Mouse (Mus musculus) heart, embryonic 10.5 days (tissue): Measurements from ENCODE around the gene Degs2. TPM values are rescaled to one million over a fixed set of nuclear protein-coding genes. Genes with fewer than 3 reads are reported as not detected.

Source experiments
- DNase-seq: peaks from one replicate; pipeline ENCODE4 v3.0.0-alpha.2; 2017; ENCODE audit warnings: low spot score
- H3K27ac ChIP-seq: fragments of 300-500 bp; sonication (generic); 2 replicates; pipeline ENCODE4 v1.5.1; 2016; ENCODE audit warnings: mild to moderate bottlenecking
- H3K27me3 ChIP-seq: fragments of 300-500 bp; sonication (generic); 2 replicates; pipeline ENCODE4 v1.6.1; 2016; ENCODE audit warnings: mild to moderate bottlenecking; ENCODE audit not compliant: poor library complexity, insufficient read depth, severe bottlenecking
- H3K36me3 ChIP-seq: fragments of 300-500 bp; sonication (generic); 2 replicates; pipeline ENCODE4 v1.6.1; 2016; ENCODE audit warnings: mild to moderate bottlenecking, moderate library complexity
- H3K4me1 ChIP-seq: fragments of 300-500 bp; sonication (generic); 2 replicates; pipeline ENCODE4 v1.6.1; 2016; ENCODE audit warnings: mild to moderate bottlenecking
- H3K4me3 ChIP-seq: fragments of 300-500 bp; sonication (generic); 2 replicates; pipeline ENCODE4 v1.5.1; 2016; ENCODE audit warnings: mild to moderate bottlenecking, moderate library complexity
- H3K9me3 ChIP-seq: fragments of 300-500 bp; sonication (generic); 2 replicates; pipeline ENCODE4 v1.6.1; 2016; ENCODE audit warnings: mild to moderate bottlenecking, moderate library complexity
- WGBS: fragments of 180-500 bp; shearing (Covaris S2); methylation state at CpG from one replicate; pipeline ENCODE4 v1.1.7; 2016; 5-methylcytosine and 5-hydroxymethylcytosine counted together
- polyA plus RNA-seq: library from polyadenylated mRNA; unstranded; fragments of >200 nt; fragmentation: Nextera tagmentation; extraction: Ambion mirVana; gene quantifications from 2 replicates; pipeline ENCODE4 v1.2.1, GENCODE M21; 2016

The Degs2 gene
- polyA plus RNA-seq, 1 experiment from 2014 or later, result 0.94 TPM

- Histone ChIP-seq H3K4me3 (no peak overlapping the region), H3K9me3 (no peaks in the 10 kb centered on the region), H3K27me3 (no peaks in the 10 kb centered on the region), H3K36me3 (peaks cover 75% of the 10 kb centered on the region), H3K4me1 (peaks cover 17% of the 10 kb centered on the region; the same call in 1 of the 2 replicates), H3K27ac (no peak overlapping the region)
- DNase-seq, result no peak
- 82% methylated on average over 4 of the region's 4 CpGs for WGBS
These were observed 29.2 kb downstream of the Degs2 start for GRCm38 (mm10) chr12:108672908-108673307.

DNA sequence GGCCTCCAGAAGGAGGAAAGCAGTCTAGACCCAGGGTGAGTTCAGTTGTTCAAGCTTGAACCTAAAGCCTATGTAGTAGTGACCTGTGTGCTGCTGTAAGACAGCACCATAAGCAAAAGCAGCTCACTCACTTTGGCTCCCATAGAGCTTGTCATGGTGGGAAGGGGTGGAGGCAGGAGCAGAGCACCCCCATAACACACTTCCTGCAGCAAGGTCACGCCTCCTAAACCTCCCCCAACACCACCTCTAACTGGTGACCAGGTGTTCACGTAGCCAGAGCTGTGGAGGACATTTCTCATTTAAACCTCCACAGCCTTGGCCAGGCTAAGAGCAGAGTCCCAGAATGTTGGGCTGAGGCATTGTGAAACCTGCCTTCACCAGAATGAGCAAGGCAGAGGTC is 30.6 kb downstream of the Degs2 start:
- 77% methylated on average over 2 of the region's 2 CpGs for WGBS
- H3K4me1 ChIP-seq, result peaks cover 17% of the 10 kb centered on the region; the same call in 1 of the 2 replicates
- H3K4me3 ChIP-seq, result no peak overlapping the region
- no peaks in the 10 kb centered on the region for H3K9me3 ChIP-seq
- no peak for DNase-seq
- H3K36me3 ChIP-seq, result peaks cover 66% of the 10 kb centered on the region
- H3K27me3 ChIP-seq, result no peaks in the 10 kb centered on the region
- H3K27ac ChIP-seq, result no peak overlapping the region

GRCm38 (mm10) chr12:108668606-108669235 is 33.4 kb downstream of the Degs2 start:
- Histone ChIP-seq H3K9me3 (no peaks in the 10 kb centered on the region), H3K4me1 (peaks cover 2% of the 10 kb centered on the region; the same call in 1 of the 2 replicates), H3K27me3 (no peaks in the 10 kb centered on the region), H3K4me3 (no peak overlapping the region), H3K27ac (no peak overlapping the region), H3K36me3 (peaks cover 50% of the 10 kb centered on the region)
- DNase-seq, result no peak
- 84% methylated on average over 8 of the region's 8 CpGs for WGBS

DNA sequence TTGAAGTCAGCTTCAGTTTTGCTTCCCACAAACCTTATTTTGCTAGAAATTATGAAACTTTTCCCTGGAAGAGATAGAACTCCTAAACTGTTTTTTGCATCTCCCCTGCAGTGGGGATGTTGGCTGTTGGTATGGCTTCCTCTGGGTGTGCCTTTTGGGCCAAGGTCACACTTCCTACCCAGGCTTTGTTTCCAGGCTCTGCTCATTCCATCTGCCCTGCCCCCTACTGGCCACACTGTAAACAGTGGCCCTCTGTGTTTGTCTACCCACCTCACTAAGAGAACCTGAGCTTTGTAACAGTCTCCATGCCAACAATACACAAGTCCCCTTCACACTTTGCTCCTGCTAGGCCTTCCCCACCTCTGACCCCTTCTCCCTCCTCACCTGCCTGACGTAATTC is 44.8 kb downstream of the Degs2 start:
- Histone ChIP-seq H3K36me3 (peaks cover 51% of the 10 kb centered on the region), H3K9me3 (no peaks in the 10 kb centered on the region), H3K27ac (peak overlapping the region; percentile 69), H3K27me3 (no peaks in the 10 kb centered on the region), H3K4me1 (peaks cover 32% of the 10 kb centered on the region), H3K4me3 (no peak overlapping the region)
- WGBS, result 79% methylated on average over 1 of the region's 1 CpGs
- no peak for DNase-seq

GRCm38 (mm10) chr12:108653358-108654335 is 48.5 kb downstream of the Degs2 start:
- Histone ChIP-seq H3K4me1 (peaks cover 32% of the 10 kb centered on the region), H3K27ac (no peak overlapping the region), H3K4me3 (no peak overlapping the region), H3K9me3 (no peaks in the 10 kb centered on the region), H3K36me3 (peaks cover 67% of the 10 kb centered on the region), H3K27me3 (no peaks in the 10 kb centered on the region)
- WGBS, result 73% methylated on average over 11 of the region's 11 CpGs
- no peak for DNase-seq

GRCm38 (mm10) chr12:108651053-108651660 is 51.0 kb downstream of the Degs2 start:
- 75% methylated on average over 7 of the region's 7 CpGs for WGBS
- H3K9me3 ChIP-seq, result no peaks in the 10 kb centered on the region
- H3K4me1 ChIP-seq, result peaks cover 14% of the 10 kb centered on the region
- H3K27ac ChIP-seq, result no peak overlapping the region
- no peak overlapping the region for H3K4me3 ChIP-seq
- peaks cover 68% of the 10 kb centered on the region for H3K36me3 ChIP-seq
- H3K27me3 ChIP-seq, result no peaks in the 10 kb centered on the region
- no peak for DNase-seq

- H3K36me3 ChIP-seq, result peaks cover 48% of the 10 kb centered on the region
- H3K27me3 ChIP-seq, result no peaks in the 10 kb centered on the region
- no peak for DNase-seq
- no peaks in the 10 kb centered on the region for H3K9me3 ChIP-seq
- no peaks in the 10 kb centered on the region; the same call in 1 of the 2 replicates for H3K4me1 ChIP-seq
- no peak overlapping the region for H3K27ac ChIP-seq
- no peak overlapping the region for H3K4me3 ChIP-seq
These were observed 54.3 kb downstream of the Degs2 start for GRCm38 (mm10) chr12:108647784-108648183.

DNA sequence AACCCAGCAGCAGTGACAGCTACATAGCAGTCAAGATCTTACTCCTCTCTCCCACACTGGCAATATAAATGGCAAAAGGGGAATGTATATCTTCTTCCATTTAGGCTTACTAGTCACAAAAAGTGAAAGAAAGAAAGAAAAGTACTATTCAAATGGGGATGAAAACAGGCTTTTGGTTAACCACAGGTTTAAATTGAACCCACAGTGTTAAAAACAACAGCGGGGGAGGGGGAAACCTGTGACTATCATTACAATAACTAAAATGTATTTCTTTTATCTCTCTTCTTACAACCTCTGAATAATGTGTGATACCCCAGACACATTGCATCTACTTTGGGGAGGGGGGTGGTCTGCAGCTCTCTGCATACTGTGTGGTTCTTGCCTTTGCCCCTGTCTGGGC is 55.9 kb downstream of the Degs2 start:
- H3K27ac ChIP-seq, result no peak overlapping the region
- H3K27me3 ChIP-seq, result no peaks in the 10 kb centered on the region
- no peaks in the 10 kb centered on the region for H3K9me3 ChIP-seq
- H3K4me1 ChIP-seq, result peaks cover 6% of the 10 kb centered on the region
- peaks cover 34% of the 10 kb centered on the region for H3K36me3 ChIP-seq
- no peak overlapping the region for H3K4me3 ChIP-seq
- no peak for DNase-seq
- 92% methylated on average over 1 of the region's 1 CpGs for WGBS

- no peaks in the 10 kb centered on the region for H3K27me3 ChIP-seq
- H3K36me3 ChIP-seq, result no peaks in the 10 kb centered on the region
- no peak for DNase-seq
- H3K27ac ChIP-seq, result no peak overlapping the region
- H3K4me1 ChIP-seq, result peaks cover 35% of the 10 kb centered on the region
- H3K9me3 ChIP-seq, result no peaks in the 10 kb centered on the region
- no peak overlapping the region for H3K4me3 ChIP-seq
- WGBS, result 68% methylated on average over 3 of the region's 3 CpGs
These were observed 60.1 kb downstream of the Degs2 start for GRCm38 (mm10) chr12:108642019-108642418.

DNA sequence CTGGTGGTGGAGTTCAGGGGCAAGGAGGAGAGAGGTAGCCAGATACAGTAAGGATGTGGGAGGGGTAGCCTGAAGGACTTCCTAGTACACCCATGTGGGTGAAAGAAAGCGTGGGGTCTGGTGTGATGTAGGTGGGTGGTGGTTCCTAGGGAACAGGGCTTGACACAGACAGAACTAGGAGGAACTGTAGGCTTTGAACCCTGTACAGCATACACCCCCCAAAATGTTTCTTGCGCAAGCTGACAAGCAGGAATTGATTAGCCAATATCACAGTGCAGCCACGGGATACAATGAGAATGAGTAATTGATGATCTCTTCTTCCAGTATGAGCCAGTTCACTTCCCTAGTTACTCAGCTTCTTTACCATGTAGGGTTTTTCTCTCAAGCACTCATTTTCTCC is 63.0 kb downstream of the Degs2 start:
- no peak for DNase-seq
- Histone ChIP-seq H3K27me3 (no peaks in the 10 kb centered on the region), H3K9me3 (no peaks in the 10 kb centered on the region), H3K36me3 (0 out of 2 replicates have a peak, but pooled peaks cover 3% of the 10 kb centered on the region), H3K4me1 (peaks cover 51% of the 10 kb centered on the region), H3K4me3 (no peak overlapping the region), H3K27ac (no peak overlapping the region)
- WGBS, result 89% methylated on average over 3 of the region's 3 CpGs

DNA sequence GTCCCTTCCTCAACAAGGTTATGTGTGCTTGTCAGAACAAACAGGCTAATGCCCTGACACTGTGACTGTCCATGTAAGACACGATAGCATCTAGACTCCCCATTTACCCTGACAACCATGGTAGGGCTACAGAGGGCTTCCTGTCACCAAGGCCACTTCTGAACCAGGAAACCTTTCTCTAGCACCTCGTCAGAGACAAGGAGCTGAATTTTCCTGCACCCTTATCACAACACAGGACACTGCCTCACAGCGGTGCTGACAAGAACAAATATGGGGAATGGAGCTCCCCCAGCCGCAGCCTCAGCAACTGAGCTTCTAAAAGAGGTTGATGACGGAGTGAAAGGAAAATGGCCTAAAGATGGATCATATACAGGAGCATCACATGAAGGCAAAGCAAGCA is 64.7 kb downstream of the Degs2 start:
- Histone ChIP-seq H3K27me3 (no peaks in the 10 kb centered on the region), H3K9me3 (no peaks in the 10 kb centered on the region), H3K4me1 (peaks cover 51% of the 10 kb centered on the region), H3K4me3 (no peak overlapping the region), H3K27ac (peak overlapping the region; percentile 7; the same call in 1 of the 2 replicates), H3K36me3 (0 out of 2 replicates have a peak, but pooled peaks cover 3% of the 10 kb centered on the region)
- peak; percentile 81 for DNase-seq
- 25% methylated on average over 5 of the region's 5 CpGs for WGBS

GRCm38 (mm10) chr12:108635501-108635900 is 66.6 kb downstream of the Degs2 start:
- H3K27me3 ChIP-seq, result no peaks in the 10 kb centered on the region
- no peak overlapping the region for H3K4me3 ChIP-seq
- H3K4me1 ChIP-seq, result peaks cover 57% of the 10 kb centered on the region
- DNase-seq, result no peak
- no peaks in the 10 kb centered on the region for H3K9me3 ChIP-seq
- WGBS, result 87% methylated on average over 4 of the region's 4 CpGs
- H3K27ac ChIP-seq, result no peak overlapping the region
- H3K36me3 ChIP-seq, result 0 out of 2 replicates have a peak, but pooled peaks cover 3% of the 10 kb centered on the region

- no peak for DNase-seq
- WGBS, result 93% methylated on average over 1 of the region's 1 CpGs
- no peak overlapping the region for H3K4me3 ChIP-seq
- H3K27me3 ChIP-seq, result no peaks in the 10 kb centered on the region
- peaks cover 52% of the 10 kb centered on the region for H3K4me1 ChIP-seq
- no peak overlapping the region for H3K27ac ChIP-seq
- H3K36me3 ChIP-seq, result 0 out of 2 replicates have a peak, but pooled peaks cover 3% of the 10 kb centered on the region
- H3K9me3 ChIP-seq, result no peaks in the 10 kb centered on the region
These were observed 68.1 kb downstream of the Degs2 start for GRCm38 (mm10) chr12:108634031-108634430.
